Mouse (Mus musculus): ENCODE measurements around the gene Caly. TPM values are rescaled to one million over a fixed set of nuclear protein-coding genes. Genes with fewer than 3 reads are reported as not detected.

Gene Caly
- polyA plus RNA-seq, 1 experiment from 2014 or later, result 0.91 TPM

- H3K4me3 ChIP-seq (ENCODE audit: low read length), result no peak overlapping the region
- no peak overlapping the region for H3K4me2 ChIP-seq (replicated peaks; ENCODE audit: low read depth, low read length)
- no peaks in the 10 kb centered on the region for H3K4me1 ChIP-seq (ENCODE audit: control insufficient read depth, insufficient read depth, low read length)
- H3K27ac ChIP-seq (ENCODE audit: low read depth, low read length), result no peak overlapping the region
- no peak for ATAC-seq (ENCODE audit: low FRiP score, low TSS enrichment)
- no peaks in the 10 kb centered on the region for H3K27me3 ChIP-seq (ENCODE audit: control insufficient read depth, insufficient read depth, low read length)
- H3K9me3 ChIP-seq (ENCODE audit: control insufficient read depth, low read length), result no peaks in the 10 kb centered on the region
- no peak overlapping the region for H3K9ac ChIP-seq (ENCODE audit: low read depth, low read length)
- WGBS, result 53% methylated on average over 1 of the region's 1 CpGs
- no peaks in the 10 kb centered on the region; the same call in 1 of the 2 replicates for H3K36me3 ChIP-seq (ENCODE audit: control insufficient read depth, insufficient read depth, low read length)
Measured at GRCm38 (mm10) chr7:140095556-140095955, 13.2 kb upstream of the Caly start.

GRCm38 (mm10) chr7:140094954-140095353 is 12.6 kb upstream of the Caly start:
- 52% methylated on average over 5 of the region's 5 CpGs for WGBS
- Histone ChIP-seq H3K4me3 (ENCODE audit: low read length) (no peak overlapping the region), H3K4me2 (replicated peaks; ENCODE audit: low read depth, low read length) (no peak overlapping the region), H3K4me1 (ENCODE audit: control insufficient read depth, insufficient read depth, low read length) (no peaks in the 10 kb centered on the region), H3K27ac (ENCODE audit: low read depth, low read length) (no peak overlapping the region), H3K9me3 (ENCODE audit: control insufficient read depth, low read length) (no peaks in the 10 kb centered on the region), H3K27me3 (ENCODE audit: control insufficient read depth, insufficient read depth, low read length) (no peaks in the 10 kb centered on the region), H3K9ac (ENCODE audit: low read depth, low read length) (no peak overlapping the region), H3K36me3 (ENCODE audit: control insufficient read depth, insufficient read depth, low read length) (no peaks in the 10 kb centered on the region; the same call in 1 of the 2 replicates)
- peak; percentile 33; the same call in 1 of the 2 replicates for ATAC-seq (ENCODE audit: low FRiP score, low TSS enrichment)

- WGBS, result 59% methylated on average over 5 of the region's 5 CpGs
- no peak for ATAC-seq (ENCODE audit: low FRiP score, low TSS enrichment)
- no peaks in the 10 kb centered on the region for H3K9me3 ChIP-seq (ENCODE audit: control insufficient read depth, low read length)
Measured at GRCm38 (mm10) chr7:140092924-140093528, 10.7 kb upstream of the Caly start, which contains the start of gene Prap1. Gene Prap1, plus strand, starts transcription at chr7:140093395.

GRCm38 (mm10) chr7:140090601-140091000 is 8.3 kb upstream of the Caly start:
- Histone ChIP-seq H3K9me3 (ENCODE audit: control insufficient read depth, low read length) (no peaks in the 10 kb centered on the region), H3K27me3 (ENCODE audit: control insufficient read depth, insufficient read depth, low read length) (no peaks in the 10 kb centered on the region), H3K4me2 (replicated peaks; ENCODE audit: low read depth, low read length) (no peak overlapping the region), H3K9ac (ENCODE audit: low read depth, low read length) (no peak overlapping the region), H3K36me3 (ENCODE audit: control insufficient read depth, insufficient read depth, low read length) (no peaks in the 10 kb centered on the region), H3K27ac (ENCODE audit: low read depth, low read length) (no peak overlapping the region), H3K4me3 (ENCODE audit: low read length) (no peak overlapping the region), H3K4me1 (ENCODE audit: control insufficient read depth, insufficient read depth, low read length) (no peaks in the 10 kb centered on the region)
- 75% methylated on average over 10 of the region's 10 CpGs for WGBS
- ATAC-seq (ENCODE audit: low FRiP score, low TSS enrichment), result no peak

More at GRCm38 (mm10) chr7:140092924-140093528, 10.7 kb upstream of the Caly start, which contains the start of gene Prap1:
- no peaks in the 10 kb centered on the region for H3K27me3 ChIP-seq (ENCODE audit: control insufficient read depth, insufficient read depth, low read length)
- H3K27ac ChIP-seq (ENCODE audit: low read depth, low read length), result no peak within 1 kb of the TSS
- H3K4me1 ChIP-seq (ENCODE audit: control insufficient read depth, insufficient read depth, low read length), result no peaks in the 10 kb centered on the region
- H3K4me3 ChIP-seq (ENCODE audit: low read length), result no peak within 1 kb of the TSS
- no peak within 1 kb of the TSS for H3K9ac ChIP-seq (ENCODE audit: low read depth, low read length)
- H3K36me3 ChIP-seq (ENCODE audit: control insufficient read depth, insufficient read depth, low read length), result no peaks in the 10 kb centered on the region
- no peak within 1 kb of the TSS for H3K4me2 ChIP-seq (replicated peaks; ENCODE audit: low read depth, low read length)

GRCm38 (mm10) chr7:140081408-140082241 is 723 bp downstream of the Caly start:
- H3K4me3 ChIP-seq (ENCODE audit: low read length), result no peak overlapping the region
- peaks cover 3% of the 10 kb centered on the region; the same call in 1 of the 2 replicates for H3K4me1 ChIP-seq (ENCODE audit: control insufficient read depth, insufficient read depth, low read length)
- WGBS, result 13% methylated on average over 20 of the region's 20 CpGs
- H3K27ac ChIP-seq (ENCODE audit: low read depth, low read length), result no peak overlapping the region
- H3K9me3 ChIP-seq (ENCODE audit: control insufficient read depth, low read length), result no peaks in the 10 kb centered on the region
- H3K27me3 ChIP-seq (ENCODE audit: control insufficient read depth, insufficient read depth, low read length), result peaks cover 37% of the 10 kb centered on the region
- H3K4me2 ChIP-seq (replicated peaks; ENCODE audit: low read depth, low read length), result no peak overlapping the region; the same call in 1 of the 2 replicates
- peak; percentile 29; the same call in 1 of the 2 replicates for ATAC-seq (ENCODE audit: low FRiP score, low TSS enrichment)
- no peaks in the 10 kb centered on the region for H3K36me3 ChIP-seq (ENCODE audit: control insufficient read depth, insufficient read depth, low read length)
- H3K9ac ChIP-seq (ENCODE audit: low read depth, low read length), result no peak overlapping the region

- 0 out of 2 replicates have a peak overlapping the region, but pooled peaks have one; percentile 0 for H3K4me3 ChIP-seq (ENCODE audit: low read length)
- H3K9me3 ChIP-seq (ENCODE audit: control insufficient read depth, low read length), result no peaks in the 10 kb centered on the region
- H3K4me1 ChIP-seq (ENCODE audit: control insufficient read depth, insufficient read depth, low read length), result peaks cover 3% of the 10 kb centered on the region; the same call in 1 of the 2 replicates
- H3K9ac ChIP-seq (ENCODE audit: low read depth, low read length), result no peak overlapping the region
- ATAC-seq (ENCODE audit: low FRiP score, low TSS enrichment), result 0 out of 2 replicates have a peak, but pooled peaks have one; percentile 50
- H3K27me3 ChIP-seq (ENCODE audit: control insufficient read depth, insufficient read depth, low read length), result peaks cover 37% of the 10 kb centered on the region
- no peaks in the 10 kb centered on the region for H3K36me3 ChIP-seq (ENCODE audit: control insufficient read depth, insufficient read depth, low read length)
- peak overlapping the region; percentile 19; the same call in 1 of the 2 replicates for H3K4me2 ChIP-seq (replicated peaks; ENCODE audit: low read depth, low read length)
- no peak overlapping the region for H3K27ac ChIP-seq (ENCODE audit: low read depth, low read length)
- WGBS, result 5% methylated on average over 24 of the region's 24 CpGs
Measured at GRCm38 (mm10) chr7:140080503-140081156, 1.7 kb downstream of the Caly start.

GRCm38 (mm10) chr7:140078711-140079110 is 3.6 kb downstream of the Caly start:
- Histone ChIP-seq H3K9me3 (ENCODE audit: control insufficient read depth, low read length) (no peaks in the 10 kb centered on the region), H3K4me1 (ENCODE audit: control insufficient read depth, insufficient read depth, low read length) (peaks cover 3% of the 10 kb centered on the region; the same call in 1 of the 2 replicates), H3K4me2 (replicated peaks; ENCODE audit: low read depth, low read length) (no peak overlapping the region), H3K4me3 (ENCODE audit: low read length) (no peak overlapping the region), H3K27me3 (ENCODE audit: control insufficient read depth, insufficient read depth, low read length) (peaks cover 37% of the 10 kb centered on the region), H3K36me3 (ENCODE audit: control insufficient read depth, insufficient read depth, low read length) (no peaks in the 10 kb centered on the region), H3K27ac (ENCODE audit: low read depth, low read length) (no peak overlapping the region), H3K9ac (ENCODE audit: low read depth, low read length) (no peak overlapping the region)
- no peak for ATAC-seq (ENCODE audit: low FRiP score, low TSS enrichment)
- 6% methylated on average over 5 of the region's 5 CpGs for WGBS

GRCm38 (mm10) chr7:140077698-140078097 is 4.7 kb downstream of the Caly start:
- Histone ChIP-seq H3K4me2 (replicated peaks; ENCODE audit: low read depth, low read length) (no peak overlapping the region), H3K4me1 (ENCODE audit: control insufficient read depth, insufficient read depth, low read length) (peaks cover 3% of the 10 kb centered on the region; the same call in 1 of the 2 replicates), H3K9me3 (ENCODE audit: control insufficient read depth, low read length) (no peaks in the 10 kb centered on the region), H3K9ac (ENCODE audit: low read depth, low read length) (no peak overlapping the region), H3K4me3 (ENCODE audit: low read length) (no peak overlapping the region), H3K27ac (ENCODE audit: low read depth, low read length) (no peak overlapping the region), H3K36me3 (ENCODE audit: control insufficient read depth, insufficient read depth, low read length) (no peaks in the 10 kb centered on the region), H3K27me3 (ENCODE audit: control insufficient read depth, insufficient read depth, low read length) (peaks cover 37% of the 10 kb centered on the region)
- 77% methylated on average over 6 of the region's 6 CpGs for WGBS
- ATAC-seq (ENCODE audit: low FRiP score, low TSS enrichment), result no peak

All from kidney, embryonic 14.5 days (tissue).